Mouse (Mus musculus) E14TG2a.4 (cell line): ENCODE measurements at regions not wholly inside any gene's neighbourhood (a gene's known extent, or its start where the extent isn't known, plus 50 kb on each side); places are given as distances from the start of the nearest gene placed in this dataset.
"Not testable (repeated sequence)": the region's sequence is repeated elsewhere in the genome, so short reads cannot be mapped to it uniquely, and the experiment has no call there.

Experiments used
- H3K27me3 ChIP-seq: 2 replicates; pipeline ENCODE4 v1.6.1; 2014; ENCODE audit warnings: low read length, control low read depth; ENCODE audit not compliant: insufficient read depth
- H3K36me3 ChIP-seq: 2 replicates; pipeline ENCODE4 v1.6.1; 2014; ENCODE audit warnings: low read length, control low read depth; ENCODE audit not compliant: insufficient read depth
- H3K4me1 ChIP-seq: replicated peaks from 2 replicates; pipeline ENCODE4 v1.6.1; 2014; ENCODE audit warnings: low read depth, low read length, control low read depth
- H3K4me3 ChIP-seq: replicated peaks from 2 replicates; pipeline ENCODE4 v1.5.1; 2014; ENCODE audit warnings: mild to moderate bottlenecking, low read length
- H3K9me3 ChIP-seq: 2 replicates; pipeline ENCODE4 v1.6.1; 2014; ENCODE audit warnings: low read length, control low read depth
- CTCF ChIP-seq: conservative IDR thresholded peaks from 2 replicates; pipeline ENCODE4 v1.5.1; 2014; ENCODE audit warnings: low read length
- NANOG ChIP-seq: IDR thresholded peaks from 2 replicates; pipeline ENCODE4 v1.6.1; 2014; ENCODE audit warnings: borderline replicate concordance, low read length, mixed read lengths
- POU5F1 ChIP-seq: IDR thresholded peaks from 2 replicates; pipeline ENCODE4 v1.6.1; 2014; ENCODE audit warnings: low read length, borderline replicate concordance

GRCm38 (mm10) chr12:45162011-45162410 is 87.5 kb upstream of the Stxbp6 start:
- no peak for TF ChIP-seq POU5F1
- TF ChIP-seq CTCF: peak; percentile 33
- no peak for TF ChIP-seq NANOG
- no peaks in the 10 kb centered on the region for H3K27me3 ChIP-seq

GRCm38 (mm10) chr12:45161581-45161980 is 87.1 kb upstream of the Stxbp6 start:
- not testable (repeated sequence) for H3K27me3 ChIP-seq, H3K9me3 ChIP-seq, H3K4me3 ChIP-seq, H3K36me3 ChIP-seq, H3K4me1 ChIP-seq

More at GRCm38 (mm10) chr12:45162011-45162410, 87.5 kb upstream of the Stxbp6 start:
- H3K4me1 ChIP-seq: no peaks in the 10 kb centered on the region
- no peaks in the 10 kb centered on the region for H3K9me3 ChIP-seq
- no peak overlapping the region for H3K4me3 ChIP-seq
- H3K36me3 ChIP-seq: no peaks in the 10 kb centered on the region

- H3K4me3 ChIP-seq: no peak overlapping the region
- H3K9me3 ChIP-seq: no peaks in the 10 kb centered on the region
- no peaks in the 10 kb centered on the region for H3K4me1 ChIP-seq
- H3K36me3 ChIP-seq: no peaks in the 10 kb centered on the region
- TF ChIP-seq CTCF (no peak), NANOG (no peak), POU5F1 (no peak)
- no peaks in the 10 kb centered on the region for H3K27me3 ChIP-seq
Observed at GRCm38 (mm10) chr12:45158986-45159385, 84.5 kb upstream of the Stxbp6 start.

- Histone ChIP-seq H3K27me3 (no peaks in the 10 kb centered on the region), H3K4me1 (no peaks in the 10 kb centered on the region), H3K9me3 (no peaks in the 10 kb centered on the region), H3K4me3 (no peak overlapping the region), H3K36me3 (no peaks in the 10 kb centered on the region)
- TF ChIP-seq CTCF (no peak), NANOG (no peak), POU5F1 (no peak)
Observed at GRCm38 (mm10) chr12:45137438-45138018, 63.0 kb upstream of the Stxbp6 start.

DNA sequence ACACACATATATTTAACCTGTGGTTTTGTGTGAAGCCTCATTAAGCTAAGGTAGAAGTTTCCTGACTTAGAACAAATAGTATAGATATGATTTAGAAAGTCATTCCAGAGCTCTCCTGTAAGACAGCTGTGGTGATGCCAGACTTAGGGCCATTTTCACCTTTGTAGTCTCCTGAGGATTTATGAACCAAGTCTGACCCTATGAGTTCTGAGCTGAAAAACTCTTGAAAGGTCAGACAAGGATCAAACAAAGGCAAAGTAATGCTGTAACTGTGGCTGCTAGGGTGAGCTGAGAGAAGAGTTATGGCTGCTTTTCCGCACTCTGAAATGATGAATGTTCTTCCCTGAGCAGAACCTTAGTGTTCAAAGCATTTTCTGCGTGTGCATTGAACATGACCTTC is 58.9 kb upstream of the Stxbp6 start:
- H3K9me3 ChIP-seq: no peaks in the 10 kb centered on the region
- H3K4me1 ChIP-seq: no peaks in the 10 kb centered on the region
- TF ChIP-seq CTCF: no peak
- TF ChIP-seq NANOG: no peak
- TF ChIP-seq POU5F1: no peak
- no peak overlapping the region for H3K4me3 ChIP-seq
- no peaks in the 10 kb centered on the region for H3K36me3 ChIP-seq
- H3K27me3 ChIP-seq: no peaks in the 10 kb centered on the region

DNA sequence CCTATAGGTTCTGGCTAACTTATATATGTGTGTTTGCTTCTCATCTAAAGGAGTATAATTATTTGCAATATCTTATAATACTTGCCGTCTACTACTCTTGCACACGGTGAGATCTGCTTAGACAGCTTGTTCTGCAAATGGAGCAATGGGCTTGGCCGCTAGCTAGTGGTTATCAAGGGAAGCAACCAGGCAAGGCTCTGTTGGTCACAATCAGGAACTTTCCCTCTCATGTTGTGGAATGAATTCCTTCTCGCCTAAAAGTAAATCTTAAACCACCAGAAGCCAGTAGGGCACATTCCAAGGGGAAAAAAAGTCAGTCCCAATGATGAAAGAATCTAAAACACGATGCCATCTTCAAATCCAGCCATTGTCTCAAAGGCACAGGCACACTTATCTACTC is 56.6 kb upstream of the Stxbp6 start:
- H3K4me1 ChIP-seq: no peaks in the 10 kb centered on the region
- no peaks in the 10 kb centered on the region for H3K9me3 ChIP-seq
- no peaks in the 10 kb centered on the region for H3K27me3 ChIP-seq
- H3K4me3 ChIP-seq: no peak overlapping the region
- H3K36me3 ChIP-seq: no peaks in the 10 kb centered on the region
- TF ChIP-seq POU5F1 (no peak), NANOG (no peak), CTCF (no peak)

GRCm38 (mm10) chr12:45125866-45126265 is 51.4 kb upstream of the Stxbp6 start:
- Histone ChIP-seq H3K4me3 (no peak overlapping the region), H3K9me3 (no peaks in the 10 kb centered on the region), H3K36me3 (no peaks in the 10 kb centered on the region), H3K4me1 (no peaks in the 10 kb centered on the region), H3K27me3 (no peaks in the 10 kb centered on the region)
- TF ChIP-seq CTCF: no peak
- no peak for TF ChIP-seq POU5F1
- TF ChIP-seq NANOG: no peak
